Mouse (Mus musculus) midbrain, embryonic 15.5 days (tissue): ENCODE data around the gene Fbxo46. TPM values are rescaled to one million over a fixed set of nuclear protein-coding genes. Genes with fewer than 3 reads are reported as not detected.
"Not testable (repeated sequence)": the region's sequence is repeated elsewhere in the genome, so short reads cannot be mapped to it uniquely, and the experiment has no call there.

Experiments used
- ATAC-seq: fragments of 200-750 bp; cut with Nextera tagmentation; replicated peaks from 2 replicates; pipeline ENCODE4 v1.8.0; 2017; ENCODE audit warnings: moderate TSS enrichment
- H3K27ac ChIP-seq: fragments of 300-500 bp; sonication (generic); 2 replicates; pipeline ENCODE4 v1.5.1; 2015; ENCODE audit warnings: mild to moderate bottlenecking, inconsistent platforms
- H3K27me3 ChIP-seq: fragments of 300-500 bp; sonication (generic); replicated peaks from 2 replicates; pipeline ENCODE4 v1.6.1; 2015; ENCODE audit warnings: inconsistent platforms
- H3K36me3 ChIP-seq: fragments of 300-500 bp; sonication (generic); replicated peaks from 2 replicates; pipeline ENCODE4 v1.6.1; 2015; ENCODE audit warnings: inconsistent platforms
- H3K4me1 ChIP-seq: fragments of 300-500 bp; sonication (generic); 2 replicates; pipeline ENCODE4 v1.6.1; 2015; ENCODE audit warnings: inconsistent platforms
- H3K4me2 ChIP-seq: fragments of 300-500 bp; sonication (generic); 2 replicates; pipeline ENCODE4 v1.6.1; 2015; ENCODE audit warnings: inconsistent platforms, mild to moderate bottlenecking, moderate library complexity
- H3K4me3 ChIP-seq: fragments of 300-500 bp; sonication (generic); 2 replicates; pipeline ENCODE4 v1.5.1; 2015; ENCODE audit warnings: mild to moderate bottlenecking, inconsistent platforms
- H3K9ac ChIP-seq: fragments of 300-500 bp; sonication (generic); 2 replicates; pipeline ENCODE4 v1.6.1; 2015; ENCODE audit warnings: mild to moderate bottlenecking, inconsistent platforms
- H3K9me3 ChIP-seq: fragments of 300-500 bp; sonication (generic); 2 replicates; pipeline ENCODE4 v1.6.1; 2016; ENCODE audit warnings: inconsistent platforms
- WGBS: fragments of 180-500 bp; shearing (Covaris S2); methylation state at CpG from one replicate; pipeline ENCODE4 v1.1.7; 2015; ENCODE audit warnings: mixed read lengths; 5-methylcytosine and 5-hydroxymethylcytosine counted together
- polyA plus RNA-seq: library from polyadenylated mRNA; unstranded; fragments of >200 nt; fragmentation: Nextera tagmentation; extraction: Ambion mirVana; gene quantifications from 2 replicates; pipeline ENCODE4 v1.2.1, GENCODE M21; 2015

The Fbxo46 gene
- 21.1 and 21.4 TPM in 2 replicates for polyA plus RNA-seq

GRCm38 (mm10) chr7:19119631-19120429 is at the start of gene Fbxo46:
Gene Fbxo46 (plus strand): TSS chr7:19119859.
- Histone ChIP-seq H3K27ac (peak within 1 kb of the TSS; percentile 70), H3K4me2 (peak within 1 kb of the TSS; percentile 68), H3K4me1 (peaks cover 28% of the 10 kb centered on the region), H3K9me3 (no peaks in the 10 kb centered on the region), H3K4me3 (peak within 1 kb of the TSS; percentile 72), H3K36me3 (no peaks in the 10 kb centered on the region), H3K27me3 (no peaks in the 10 kb centered on the region), H3K9ac (peak within 1 kb of the TSS; percentile 69)
- 3% methylated on average over 34 of the region's 34 CpGs for WGBS
- ATAC-seq = peak; percentile 93

GRCm38 (mm10) chr7:19071024-19071423 is 48.6 kb upstream of the Fbxo46 start:
- not testable (repeated sequence) for H3K4me1 ChIP-seq, H3K36me3 ChIP-seq, H3K4me3 ChIP-seq, ATAC-seq, H3K4me2 ChIP-seq, H3K9me3 ChIP-seq, H3K9ac ChIP-seq, H3K27ac ChIP-seq
- 44% methylated on average over 3 of the region's 3 CpGs for WGBS
- peaks cover 12% of the 10 kb centered on the region for H3K27me3 ChIP-seq

- Histone ChIP-seq H3K4me1 (peaks cover 23% of the 10 kb centered on the region), H3K9ac (no peak overlapping the region), H3K36me3 (peaks cover 6% of the 10 kb centered on the region), H3K27me3 (no peaks in the 10 kb centered on the region), H3K4me3 (no peak overlapping the region), H3K9me3 (no peaks in the 10 kb centered on the region), H3K4me2 (no peak overlapping the region), H3K27ac (no peak overlapping the region)
- ATAC-seq = no peak
- 80% methylated on average over 9 of the region's 9 CpGs for WGBS
These were observed 46.2 kb upstream of the Fbxo46 start for GRCm38 (mm10) chr7:19073504-19073903.

DNA sequence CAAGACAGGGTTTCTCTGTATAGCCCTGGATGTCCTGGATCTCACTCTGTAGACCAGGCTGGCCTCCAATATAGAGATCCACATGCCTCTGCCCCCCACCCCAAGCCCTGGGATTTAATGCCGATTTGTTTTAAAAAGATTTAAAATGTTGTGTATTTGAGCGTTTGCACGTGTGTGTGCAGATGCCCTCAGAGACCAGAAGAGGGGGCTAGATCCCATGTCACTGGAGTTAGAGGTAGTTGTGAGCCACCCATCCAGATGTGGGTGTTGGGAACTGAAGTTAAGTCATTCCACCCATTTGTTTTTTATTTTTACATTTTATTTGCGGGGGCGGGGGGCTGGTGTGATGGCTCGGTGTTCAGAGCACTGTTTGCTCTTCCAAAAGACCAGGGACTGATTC is 45.2 kb upstream of the Fbxo46 start:
- H3K4me1 ChIP-seq = peaks cover 23% of the 10 kb centered on the region
- H3K27ac ChIP-seq = no peak overlapping the region
- no peak for ATAC-seq
- H3K4me3 ChIP-seq = no peak overlapping the region
- no peak overlapping the region for H3K4me2 ChIP-seq
- WGBS = 92% methylated on average over 6 of the region's 6 CpGs
- peaks cover 13% of the 10 kb centered on the region for H3K36me3 ChIP-seq
- H3K9me3 ChIP-seq = no peaks in the 10 kb centered on the region
- no peak overlapping the region for H3K9ac ChIP-seq
- H3K27me3 ChIP-seq = no peaks in the 10 kb centered on the region

DNA sequence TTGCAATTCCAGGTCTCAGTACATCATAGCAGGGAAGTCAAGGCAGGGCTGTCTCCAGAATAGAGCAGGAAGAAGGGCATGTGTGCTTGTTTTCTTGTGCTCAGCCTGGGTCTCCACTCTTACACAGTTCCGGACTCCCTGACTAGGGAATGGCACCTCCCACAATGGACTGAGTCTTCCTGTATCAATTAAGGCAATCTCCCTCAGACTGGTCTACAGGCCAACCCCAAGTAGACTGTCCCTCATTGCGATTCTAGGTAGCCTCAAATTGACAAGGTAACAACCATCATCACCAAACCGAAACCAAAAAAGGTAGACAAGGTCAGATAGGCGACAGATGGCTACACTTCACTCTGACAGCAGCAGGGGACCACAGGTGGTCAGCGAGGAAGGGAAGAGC is 44.4 kb upstream of the Fbxo46 start:
- Histone ChIP-seq H3K27me3 (no peaks in the 10 kb centered on the region), H3K4me1 (peaks cover 23% of the 10 kb centered on the region), H3K27ac (peak overlapping the region; percentile 79), H3K9ac (peak overlapping the region; percentile 34), H3K4me3 (peak overlapping the region; percentile 93), H3K9me3 (no peaks in the 10 kb centered on the region), H3K4me2 (peak overlapping the region; percentile 65), H3K36me3 (peaks cover 17% of the 10 kb centered on the region)
- ATAC-seq = peak; percentile 16
- WGBS = 56% methylated on average over 5 of the region's 5 CpGs

DNA sequence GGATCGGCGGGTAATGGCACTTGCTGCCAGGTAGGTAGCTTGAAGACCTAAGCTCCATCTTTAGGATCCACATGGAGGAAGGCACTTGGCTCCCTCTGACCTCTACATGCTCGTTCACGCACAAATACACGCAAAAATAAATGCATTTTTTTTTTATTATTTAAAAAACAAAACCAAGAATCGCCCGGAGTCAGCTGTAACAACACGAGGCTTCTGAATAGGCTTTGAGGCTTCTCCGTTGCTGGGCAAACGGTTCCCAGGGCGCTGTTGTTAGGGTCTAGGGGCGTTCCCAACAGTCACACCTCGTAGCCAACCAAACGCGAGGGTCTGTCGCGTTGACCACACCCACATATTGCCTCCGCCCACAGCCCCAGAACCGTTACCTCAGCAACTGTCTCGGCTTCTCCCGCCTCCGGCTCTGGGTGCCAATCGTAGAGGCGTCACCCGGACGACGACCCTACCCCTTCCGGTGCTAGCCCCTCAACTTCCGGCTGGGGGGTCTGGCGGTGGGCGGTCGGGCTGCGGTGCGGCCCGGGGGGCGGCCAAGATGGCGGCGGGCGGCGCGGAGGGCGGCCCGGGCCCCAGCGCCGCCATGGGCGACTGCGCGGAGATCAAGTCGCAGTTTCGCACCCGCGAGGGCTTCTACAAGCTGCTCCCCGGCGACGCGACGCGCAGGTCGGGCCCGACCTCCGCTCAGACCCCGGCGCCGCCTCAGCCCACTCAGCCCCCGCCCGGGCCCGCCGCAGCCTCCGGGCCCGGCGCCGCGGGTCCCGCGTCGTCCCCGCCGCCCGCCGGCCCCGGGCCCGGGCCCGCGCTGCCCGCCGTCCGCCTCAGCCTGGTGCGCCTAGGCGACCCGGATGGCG is 43.7 kb upstream of the Fbxo46 start, which contains the start of gene Dmwd:
Gene Dmwd (plus strand): TSS at position 505 of the 863 bp plus-strand sequence.
- ATAC-seq = peak; percentile 98
- Histone ChIP-seq H3K27me3 (no peaks in the 10 kb centered on the region), H3K36me3 (peaks cover 22% of the 10 kb centered on the region), H3K4me1 (peaks cover 23% of the 10 kb centered on the region), H3K4me3 (peak within 1 kb of the TSS; percentile 93), H3K27ac (peak within 1 kb of the TSS; percentile 79), H3K9me3 (no peaks in the 10 kb centered on the region), H3K9ac (peak within 1 kb of the TSS; percentile 97), H3K4me2 (peak within 1 kb of the TSS; percentile 65)
- under 1% methylated on average over 80 of the region's 91 CpGs for WGBS

DNA sequence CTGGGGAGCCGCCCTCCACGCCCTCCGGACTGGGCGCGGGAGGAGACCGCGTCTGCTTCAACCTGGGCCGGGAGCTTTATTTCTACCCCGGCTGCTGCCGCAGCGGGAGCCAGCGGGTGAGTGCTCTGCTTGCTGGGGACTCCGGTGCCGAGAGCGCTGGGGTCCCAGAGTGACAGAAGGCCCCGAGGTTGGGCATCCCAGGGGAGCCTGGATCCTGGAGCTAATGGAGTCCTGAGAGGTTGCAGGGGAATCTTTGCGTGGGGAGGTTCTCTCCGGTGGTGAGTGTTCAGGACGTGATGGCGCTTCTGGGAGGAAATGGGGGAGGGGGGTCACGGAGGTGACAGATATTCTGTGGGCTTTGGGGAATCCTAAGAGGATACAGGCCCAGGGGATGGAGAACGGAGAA is 43.1 kb upstream of the Fbxo46 start:
- ATAC-seq = peak; percentile 13
- Histone ChIP-seq H3K36me3 (peaks cover 26% of the 10 kb centered on the region), H3K4me2 (peak overlapping the region; percentile 65), H3K27ac (peak overlapping the region; percentile 79), H3K27me3 (no peaks in the 10 kb centered on the region), H3K9me3 (no peaks in the 10 kb centered on the region), H3K9ac (peak overlapping the region; percentile 97), H3K4me3 (peak overlapping the region; percentile 93), H3K4me1 (peaks cover 23% of the 10 kb centered on the region)
- 1% methylated on average over 22 of the region's 22 CpGs for WGBS

- H3K27me3 ChIP-seq = no peaks in the 10 kb centered on the region
- H3K27ac ChIP-seq = no peak overlapping the region
- H3K36me3 ChIP-seq = peaks cover 37% of the 10 kb centered on the region
- H3K4me1 ChIP-seq = peaks cover 23% of the 10 kb centered on the region
- 0 out of 2 replicates have a peak overlapping the region, but pooled peaks have one; percentile 97 for H3K9ac ChIP-seq
- WGBS = 69% methylated on average over 14 of the region's 14 CpGs
- H3K4me2 ChIP-seq = peak overlapping the region; percentile 65
- H3K9me3 ChIP-seq = no peaks in the 10 kb centered on the region
- peak overlapping the region; percentile 93 for H3K4me3 ChIP-seq
- ATAC-seq = no peak
These were observed 41.9 kb upstream of the Fbxo46 start for GRCm38 (mm10) chr7:19077761-19078160.

DNA sequence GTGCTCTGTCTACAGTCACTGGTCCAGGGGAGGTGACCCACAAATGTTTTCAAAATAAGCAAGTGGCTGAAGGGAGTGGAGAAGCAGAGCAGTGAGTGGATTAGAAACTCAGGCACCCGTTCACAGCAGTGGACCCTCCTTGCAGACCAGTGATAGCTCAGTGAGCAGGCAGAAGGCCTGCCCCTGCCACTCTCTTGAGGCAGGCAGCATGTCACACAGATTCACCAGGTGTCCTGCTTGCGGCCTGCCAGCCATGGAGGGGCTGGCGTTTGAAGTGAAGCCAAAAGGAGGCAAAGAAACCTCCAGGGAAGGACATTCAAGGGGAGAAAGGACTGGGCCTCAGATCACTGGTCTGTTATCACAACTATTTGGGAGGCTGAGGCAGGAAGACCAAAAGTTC is 40.9 kb upstream of the Fbxo46 start:
- 89% methylated on average over 3 of the region's 3 CpGs for WGBS
- Histone ChIP-seq H3K4me3 (no peak overlapping the region), H3K9ac (no peak overlapping the region), H3K4me1 (peaks cover 32% of the 10 kb centered on the region), H3K36me3 (peaks cover 41% of the 10 kb centered on the region), H3K27me3 (no peaks in the 10 kb centered on the region), H3K9me3 (no peaks in the 10 kb centered on the region), H3K27ac (no peak overlapping the region), H3K4me2 (no peak overlapping the region)
- no peak for ATAC-seq

GRCm38 (mm10) chr7:19080451-19080950 is 39.2 kb upstream of the Fbxo46 start:
- WGBS = 91% methylated on average over 19 of the region's 19 CpGs
- Histone ChIP-seq H3K27ac (no peak overlapping the region), H3K36me3 (peaks cover 41% of the 10 kb centered on the region)

GRCm38 (mm10) chr7:19082171-19082570 is 37.5 kb upstream of the Fbxo46 start:
- peaks cover 41% of the 10 kb centered on the region for H3K36me3 ChIP-seq
- ATAC-seq = no peak
- WGBS = 87% methylated on average over 4 of the region's 4 CpGs

More at GRCm38 (mm10) chr7:19080451-19080950, 39.2 kb upstream of the Fbxo46 start:
- no peak for ATAC-seq
- peaks cover 3% of the 10 kb centered on the region; the same call in 1 of the 2 replicates for H3K27me3 ChIP-seq
- no peak overlapping the region for H3K4me2 ChIP-seq
- no peak overlapping the region for H3K4me3 ChIP-seq
- no peaks in the 10 kb centered on the region for H3K9me3 ChIP-seq
- H3K9ac ChIP-seq = no peak overlapping the region
- H3K4me1 ChIP-seq = peaks cover 32% of the 10 kb centered on the region

DNA sequence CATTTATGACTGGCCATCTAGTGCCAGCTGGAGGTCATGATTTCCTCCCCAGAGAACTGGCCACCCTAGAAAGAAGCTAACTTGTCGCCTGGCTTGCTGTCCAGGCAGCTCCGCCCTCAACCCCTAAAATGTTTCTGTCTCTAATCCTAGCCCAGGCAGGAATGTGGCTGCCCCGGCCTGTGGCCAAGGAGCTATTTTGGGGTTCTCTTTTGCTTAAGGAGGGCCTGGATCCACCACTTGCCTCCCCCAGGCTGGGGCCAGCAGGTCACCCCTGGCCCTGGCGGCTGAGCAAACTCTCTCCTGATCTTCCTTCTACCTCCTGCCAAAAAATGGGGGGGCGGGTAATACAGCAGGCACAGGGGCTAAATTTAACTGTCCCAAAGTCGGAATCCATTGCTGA is 36.6 kb upstream of the Fbxo46 start:
- peaks cover 43% of the 10 kb centered on the region for H3K36me3 ChIP-seq
- H3K9ac ChIP-seq = no peak overlapping the region
- no peak overlapping the region for H3K4me2 ChIP-seq
- H3K27me3 ChIP-seq = peaks cover 3% of the 10 kb centered on the region; the same call in 1 of the 2 replicates
- peaks cover 21% of the 10 kb centered on the region; the same call in 1 of the 2 replicates for H3K4me1 ChIP-seq
- H3K4me3 ChIP-seq = no peak overlapping the region
- no peak overlapping the region for H3K27ac ChIP-seq
- ATAC-seq = no peak
- WGBS = 70% methylated on average over 6 of the region's 6 CpGs
- no peaks in the 10 kb centered on the region for H3K9me3 ChIP-seq

More at GRCm38 (mm10) chr7:19082171-19082570, 37.5 kb upstream of the Fbxo46 start:
- no peak overlapping the region for H3K27ac ChIP-seq
- no peak overlapping the region for H3K4me2 ChIP-seq
- H3K9ac ChIP-seq = no peak overlapping the region
- H3K9me3 ChIP-seq = no peaks in the 10 kb centered on the region
- peaks cover 30% of the 10 kb centered on the region for H3K4me1 ChIP-seq
- H3K27me3 ChIP-seq = peaks cover 3% of the 10 kb centered on the region; the same call in 1 of the 2 replicates
- no peak overlapping the region for H3K4me3 ChIP-seq
